Comparison of ENCODE assay signal across 12 mouse cellular contexts in the genomic region with DNA sequence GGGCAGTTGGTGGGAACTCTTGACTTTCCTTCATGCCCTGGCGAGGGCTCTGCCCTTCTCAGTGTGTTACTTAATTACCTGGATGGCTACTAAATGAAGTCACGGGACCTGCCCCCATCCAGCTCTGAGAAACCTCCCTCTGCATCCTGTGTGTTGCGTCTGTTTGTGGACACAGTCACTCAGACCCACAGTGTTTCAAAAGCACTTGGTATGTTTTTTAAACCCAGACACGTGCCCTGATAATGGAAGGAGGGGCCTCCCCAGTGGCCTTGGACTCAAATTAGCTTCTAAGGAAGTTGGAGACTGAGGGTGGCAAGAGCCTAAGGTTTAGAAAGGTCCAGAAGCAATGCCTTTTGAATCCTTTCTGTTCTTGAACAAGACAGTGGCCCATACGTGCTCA. TPM values are rescaled to one million over a fixed set of nuclear protein-coding genes. Genes with fewer than 3 reads are reported as not detected.
DNase-seq lines count a peak whose midpoint lies in the region; ATAC-seq and TF ChIP-seq lines count a peak whose summit lies in the region.
"Had no signal": no experiment of that assay in that cellular context is flagged by ENCODE, and none has a peak within 500 bp of the region (broad histone marks: within the 10 kb centered on the region; RNA-seq: fewer than 3 reads in every experiment).

No protein-coding gene starts in this region.

- dilution Hi-C loops in CH12.LX (cut with MboI; ENCODE audit: extremely low pct_ligation_motif_present, extremely low pct_unique_long_range_greater_than_20kb, low sequenced_read_pairs) = no loop called here

- no peak for TF ChIP-seq POLR2A in CH12.LX (IDR thresholded peaks at IDR 0.05; ENCODE audit: low read depth, low read length)

- no peak for TF ChIP-seq CTCF in CH12.LX (conservative IDR thresholded peaks at IDR 0.05 in 1 of 2, IDR thresholded peaks at IDR 0.05 in 1 of 2; ENCODE audit: low read depth in 2 of 2, low read length in 2 of 2)
- no peak for TF ChIP-seq CTCF in kidney, postnatal 0 days (IDR thresholded peaks at IDR 0.05; ENCODE audit: low read depth)

- in situ Hi-C loops in CH12.LX (cut with MboI; ENCODE audit: low pct_ligation_motif_present, low pct_unique_long_range_greater_than_20kb, low sequenced_read_pairs) = loop anchor here (10.0 kb wide), 1 partner anchor 114 kb away; no protein-coding TSS in a partner anchor

- WGBS in intestine, embryonic 16.5 days = 70% methylated on average over 5 of the region's 5 CpGs
- WGBS in intestine, embryonic 15.5 days = 64% methylated on average over 5 of the region's 5 CpGs
- 48% methylated on average over 5 of the region's 5 CpGs for WGBS in kidney, postnatal 0 days
- 79% methylated on average over 5 of the region's 5 CpGs for WGBS in midbrain, embryonic 11.5 days

- H3K79me2 ChIP-seq in CH12.LX (replicated peaks; ENCODE audit: control insufficient read depth, extremely low read depth, insufficient read depth, poor library complexity, severe bottlenecking) = peaks cover 9% of the 10 kb centered on the region

- TF ChIP-seq EP300 in CH12.LX (IDR thresholded peaks at IDR 0.05; ENCODE audit: low read length) = no peak

- no peak overlapping the region for H3K27ac ChIP-seq in intestine, embryonic 16.5 days (ENCODE audit: low read length)
- no peak overlapping the region for H3K27ac ChIP-seq in intestine, embryonic 15.5 days
- no peak overlapping the region for H3K27ac ChIP-seq in CH12.LX (ENCODE audit: insufficient read depth, low read depth)
- H3K27ac ChIP-seq in kidney, postnatal 0 days = 0 out of 2 replicates have a peak overlapping the region, but pooled peaks have one; percentile 19
- no peak overlapping the region for H3K27ac ChIP-seq in midbrain, embryonic 11.5 days (ENCODE audit: low read depth, low read length)

- H3K4me3 ChIP-seq in intestine, embryonic 16.5 days (ENCODE audit: low read length) = no peak overlapping the region
- H3K4me3 ChIP-seq in intestine, embryonic 15.5 days (replicated peaks) = no peak overlapping the region
- no peak overlapping the region for H3K4me3 ChIP-seq in CH12.LX (replicated peaks in 1 of 3; ENCODE audit: low read depth in 2 of 3, low read length in 2 of 3, poor library complexity in 1 of 3)
- no peak overlapping the region for H3K4me3 ChIP-seq in kidney, postnatal 0 days (replicated peaks; ENCODE audit: low read depth, low read length)
- H3K4me3 ChIP-seq in midbrain, embryonic 11.5 days (ENCODE audit: low read depth, low read length) = no peak overlapping the region
- H3K4me3 ChIP-seq: megakaryocyte, embryonic 14.5 days had no signal

- H3K4me1 ChIP-seq in intestine, embryonic 16.5 days (ENCODE audit: control insufficient read depth, insufficient read depth, low read length) = peaks cover 7% of the 10 kb centered on the region; the same call in 1 of the 2 replicates
- H3K4me1 ChIP-seq in intestine, embryonic 15.5 days (replicated peaks) = peaks cover 4% of the 10 kb centered on the region; the same call in 1 of the 2 replicates
- H3K4me1 ChIP-seq in CH12.LX (ENCODE audit: control insufficient read depth in 1 of 2, insufficient read depth in 2 of 2) = peaks cover 37 to 66% of the 10 kb centered on the region in 2 experiments
- no peaks in the 10 kb centered on the region; the same call in 1 of the 2 replicates for H3K4me1 ChIP-seq in kidney, postnatal 0 days (replicated peaks; ENCODE audit: insufficient read depth, low read length)
- H3K4me1 ChIP-seq in midbrain, embryonic 11.5 days (ENCODE audit: control insufficient read depth, insufficient read depth, low read length) = no peaks in the 10 kb centered on the region

- peaks cover 13% of the 10 kb centered on the region for H3K36me3 ChIP-seq in intestine, embryonic 16.5 days (ENCODE audit: control insufficient read depth, insufficient read depth, low read length)
- peaks cover 11% of the 10 kb centered on the region for H3K36me3 ChIP-seq in intestine, embryonic 15.5 days
- H3K36me3 ChIP-seq in CH12.LX (replicated peaks in 1 of 2; ENCODE audit: control insufficient read depth in 1 of 2, insufficient read depth in 1 of 2, low read length in 1 of 2) = peaks cover 74 to 87% of the 10 kb centered on the region in 2 experiments
- H3K36me3 ChIP-seq in kidney, postnatal 0 days (ENCODE audit: insufficient read depth, low read length) = peaks cover 29% of the 10 kb centered on the region
- H3K36me3 ChIP-seq in midbrain, embryonic 11.5 days (ENCODE audit: control insufficient read depth, insufficient read depth, low read length) = no peaks in the 10 kb centered on the region

- no peaks in the 10 kb centered on the region for H3K27me3 ChIP-seq in intestine, embryonic 16.5 days (replicated peaks; ENCODE audit: control insufficient read depth, insufficient read depth, low read length)
- no peaks in the 10 kb centered on the region for H3K27me3 ChIP-seq in intestine, embryonic 15.5 days (replicated peaks)
- H3K27me3 ChIP-seq in CH12.LX (replicated peaks) = no peaks in the 10 kb centered on the region
- H3K27me3 ChIP-seq in kidney, postnatal 0 days (ENCODE audit: insufficient read depth, low read length) = no peaks in the 10 kb centered on the region
- no peaks in the 10 kb centered on the region for H3K27me3 ChIP-seq in midbrain, embryonic 11.5 days (ENCODE audit: control insufficient read depth, insufficient read depth, low read length)

- TF ChIP-seq RAD21 in CH12.LX (IDR thresholded peaks at IDR 0.05; ENCODE audit: low read depth, low read length) = no peak

- ATAC-seq in intestine, embryonic 16.5 days = peak; percentile 18; the same call in 1 of the 2 replicates
- no peak for ATAC-seq in intestine, embryonic 15.5 days
- ATAC-seq in kidney, postnatal 0 days (replicated peaks; ENCODE audit: low FRiP score, low read depth) = no peak
- peak; percentile 63 for ATAC-seq in megakaryocyte progenitor cell, adult 5-6 weeks (replicated peaks; ENCODE audit: poor library complexity)
- no peak for ATAC-seq in midbrain, embryonic 11.5 days (ENCODE audit: low FRiP score)

- no peak overlapping the region for H3K4me2 ChIP-seq in intestine, embryonic 16.5 days (ENCODE audit: low read depth, low read length)
- no peak overlapping the region for H3K4me2 ChIP-seq in intestine, embryonic 15.5 days (replicated peaks)
- H3K4me2 ChIP-seq in CH12.LX (ENCODE audit: insufficient read depth, low read depth, poor library complexity, severe bottlenecking) = no peak overlapping the region
- no peak overlapping the region for H3K4me2 ChIP-seq in kidney, postnatal 0 days (ENCODE audit: low read length)
- H3K4me2 ChIP-seq in midbrain, embryonic 11.5 days = no peak overlapping the region

- H3K9ac ChIP-seq in intestine, embryonic 16.5 days (ENCODE audit: low read depth, low read length) = no peak overlapping the region
- H3K9ac ChIP-seq in intestine, embryonic 15.5 days = no peak overlapping the region
- no peak overlapping the region for H3K9ac ChIP-seq in CH12.LX (ENCODE audit: insufficient read depth, low read depth)
- H3K9ac ChIP-seq in kidney, postnatal 0 days (ENCODE audit: low read depth, low read length) = no peak overlapping the region
- no peak overlapping the region for H3K9ac ChIP-seq in midbrain, embryonic 11.5 days (ENCODE audit: low read length)

- peak; percentile 35 for DNase-seq in CH12.LX (ENCODE audit: extremely low read depth)
- DNase-seq in kidney, postnatal 0 days (ENCODE audit: low spot score) = no peak
- no peak for DNase-seq in gastrocnemius, adult 18-20 months (ENCODE audit: low spot score)
- DNase-seq in adrenal gland, postnatal 4 days (ENCODE audit: low spot score in 2 of 2) = no peak
- DNase-seq in midbrain, embryonic 11.5 days (ENCODE audit: low spot score, missing footprints) = no peak
- DNase-seq: adrenal gland, postnatal 36 days; cerebellum, adult 8-10 months; heart, adult 11 months had no signal

- no peaks in the 10 kb centered on the region for H3K9me3 ChIP-seq in intestine, embryonic 16.5 days (ENCODE audit: control insufficient read depth, low read length)
- H3K9me3 ChIP-seq in intestine, embryonic 15.5 days = no peaks in the 10 kb centered on the region
- H3K9me3 ChIP-seq in CH12.LX (replicated peaks; ENCODE audit: low read length) = no peaks in the 10 kb centered on the region
- no peaks in the 10 kb centered on the region for H3K9me3 ChIP-seq in kidney, postnatal 0 days (replicated peaks; ENCODE audit: low read length)
- H3K9me3 ChIP-seq in midbrain, embryonic 11.5 days (ENCODE audit: control insufficient read depth, low read length) = no peaks in the 10 kb centered on the region
- H3K9me3 ChIP-seq: megakaryocyte, embryonic 14.5 days had no signal

TF ChIP-seq in CH12.LX, 34 proteins besides CTCF, POLR2A, EP300 and RAD21 (continues in another document):
- TF ChIP-seq MAX (IDR thresholded peaks at IDR 0.05; ENCODE audit: low read length) = peak; percentile 19; the same call in 1 of the 2 replicates
- no peak for TF ChIP-seq ELF1 (IDR thresholded peaks at IDR 0.05; ENCODE audit: low read depth, low read length)
- TF ChIP-seq USF1 (IDR thresholded peaks at IDR 0.05; ENCODE audit: low read depth, low read length) = 0 out of 2 replicates have a peak, but pooled peaks have one; percentile 16

RNA-seq across cellular contexts. Expression of a gene that starts 9.9 kb away (rescaled TPM):
- polyA plus RNA-seq in intestine, embryonic 16.5 days (2015; fragmentation: Nextera tagmentation; extraction: Ambion mirVana) = 7.9 and 11.0 TPM in 2 replicates
- polyA plus RNA-seq in intestine, embryonic 15.5 days (2015; fragmentation: Nextera tagmentation; extraction: Ambion mirVana) = 8.7 and 9.0 TPM in 2 replicates
- total RNA-seq in CH12.LX (2012; rRNA removed) (10.6 and 10.9 TPM in 2 replicates), CH12.LX (2014; rRNA removed) (13.2 and 15.2 TPM in 2 replicates)
- polyA plus RNA-seq in CH12.LX (2012; ENCODE audit: insufficient read length, low read depth) = 13.8 and 18.2 TPM in 2 replicates
- polyA plus RNA-seq in kidney, postnatal 0 days (2015; fragmentation: Nextera tagmentation; extraction: Ambion mirVana) = 8.1 and 8.7 TPM in 2 replicates
- total RNA-seq in megakaryocyte progenitor cell, adult 5-6 weeks (2015) = 6.8 and 7.1 TPM in 2 replicates
- total RNA-seq in megakaryocyte progenitor cell, adult 5-6 weeks (2017) = 3.4 and 6.0 TPM in 2 replicates
- total RNA-seq in gastrocnemius, adult 18-20 months (2021) = 1 to 10 TPM in 1 of 2 experiments, under 1 TPM in 1; 0.84 to 1.2 TPM
- 1 to 10 TPM; 6.0 to 7.9 TPM for total RNA-seq in adrenal gland, postnatal 4 days (2021)
- polyA plus RNA-seq in midbrain, embryonic 11.5 days (2014; fragmentation: Nextera tagmentation; extraction: Ambion mirVana) = 1.9 and 2.9 TPM in 2 replicates

RNA-seq across cellular contexts. Expression of a gene that starts 50.1 kb away (rescaled TPM):
- polyA plus RNA-seq in intestine, embryonic 16.5 days (2015; fragmentation: Nextera tagmentation; extraction: Ambion mirVana) = 299 and 330 TPM in 2 replicates
- polyA plus RNA-seq in intestine, embryonic 15.5 days (2015; fragmentation: Nextera tagmentation; extraction: Ambion mirVana) = 366 and 397 TPM in 2 replicates
- 50.8 and 51.3 TPM in 2 replicates for total RNA-seq in CH12.LX (2012; rRNA removed)
- 195 and 220 TPM in 2 replicates for total RNA-seq in CH12.LX (2014; rRNA removed)
- 366 and 509 TPM in 2 replicates for polyA plus RNA-seq in CH12.LX (2012; ENCODE audit: insufficient read length, low read depth)
- polyA plus RNA-seq in kidney, postnatal 0 days (2015; fragmentation: Nextera tagmentation; extraction: Ambion mirVana) = 287 TPM in 2 replicates
- 60.9 and 62.8 TPM in 2 replicates for total RNA-seq in megakaryocyte progenitor cell, adult 5-6 weeks (2015)
- 141 and 174 TPM in 2 replicates for total RNA-seq in megakaryocyte progenitor cell, adult 5-6 weeks (2017)
- 10 to 100 TPM; 61.0 to 64.3 TPM for total RNA-seq in gastrocnemius, adult 18-20 months (2021)
- 10 to 100 TPM; 88.1 to 98.9 TPM for total RNA-seq in adrenal gland, postnatal 4 days (2021)
- polyA plus RNA-seq in midbrain, embryonic 11.5 days (2014; fragmentation: Nextera tagmentation; extraction: Ambion mirVana) = 516 and 544 TPM in 2 replicates

Comparison
In these comparisons a context has a peak if more than half of its experiments do, and no peak if none do; other contexts are left out.
1. ATAC-seq: peak in intestine, embryonic 16.5 days (single experiment) and megakaryocyte progenitor cell, adult 5-6 weeks (single experiment); none in intestine, embryonic 15.5 days (single experiment), kidney, postnatal 0 days (single experiment) and midbrain, embryonic 11.5 days (single experiment).